Mouse (Mus musculus): ENCODE measurements at regions not wholly inside any gene's neighbourhood (a gene's known extent, or its start where the extent isn't known, plus 50 kb on each side); places are given as distances from the start of the nearest gene placed in this dataset.

- TF ChIP-seq CTCF (IDR thresholded peaks at IDR 0.05; ENCODE audit: extremely low read depth, insufficient read length, insufficient replicate concordance, low read depth, low read length) (peak; percentile 10; the same call in 1 of the 2 replicates), POLR2A (IDR thresholded peaks at IDR 0.05; ENCODE audit: low read depth, low read length) (no peak)
Measured at GRCm38 (mm10) chr3:130891310-130891709, 161.1 kb upstream of the Rpl34 start.
